Mouse (Mus musculus) liver, postnatal 0 days (tissue): ENCODE measurements around the gene Nkpd1.

Experiments used
- CTCF ChIP-seq: sonication (generic); IDR thresholded peaks from 2 replicates; pipeline ENCODE4 v1.5.1; 2016; ENCODE audit warnings: antibody characterized with exemption, low read depth
- EP300 ChIP-seq: IDR thresholded peaks from 2 replicates; pipeline ENCODE4 v1.6.1; 2016; ENCODE audit warnings: antibody characterized with exemption, low read depth, mild to moderate bottlenecking

- no peak for TF ChIP-seq CTCF
- no peak for TF ChIP-seq EP300
Observed at GRCm38 (mm10) chr7:19486549-19486948, 31.1 kb upstream of the Nkpd1 start.
